Mouse (Mus musculus) erythroid progenitor cell, adult 5-6 weeks (primary cell): ENCODE results near the gene Mfsd10. TPM values are rescaled to one million over a fixed set of nuclear protein-coding genes. Genes with fewer than 3 reads are reported as not detected.
A peak's percentile ranks its signal among the peaks of the same experiment; 100 is the strongest.

Experiments
- ATAC-seq: replicated peaks from 2 replicates; pipeline ENCODE4 v1.8.0; 2016; ENCODE audit warnings: moderate number of reproducible peaks, mild to moderate bottlenecking, moderate TSS enrichment, inconsistent platforms; ENCODE audit not compliant: poor library complexity, low FRiP score, severe bottlenecking
- total RNA-seq, 2 experiments: library from RNA; stranded (forward) in 1 of 2; stranded (reverse) in 1 of 2; fragments of 150-400 nt in 1 of 2; fragments of 186-747, 209-891 nt in 1 of 2; gene quantifications; 2 replicates each; pipeline versions ENCODE4 v1.2.3 to v1.2.4; 2015 to 2017; ENCODE audit warnings: low replicate concordance in 2 of 2

Mfsd10 gene
- total RNA-seq (2015; ENCODE audit: low replicate concordance) (24.9 and 32.7 TPM in 2 replicates), total RNA-seq (2017; ENCODE audit: low replicate concordance) (11.7 and 13.5 TPM in 2 replicates)

DNA sequence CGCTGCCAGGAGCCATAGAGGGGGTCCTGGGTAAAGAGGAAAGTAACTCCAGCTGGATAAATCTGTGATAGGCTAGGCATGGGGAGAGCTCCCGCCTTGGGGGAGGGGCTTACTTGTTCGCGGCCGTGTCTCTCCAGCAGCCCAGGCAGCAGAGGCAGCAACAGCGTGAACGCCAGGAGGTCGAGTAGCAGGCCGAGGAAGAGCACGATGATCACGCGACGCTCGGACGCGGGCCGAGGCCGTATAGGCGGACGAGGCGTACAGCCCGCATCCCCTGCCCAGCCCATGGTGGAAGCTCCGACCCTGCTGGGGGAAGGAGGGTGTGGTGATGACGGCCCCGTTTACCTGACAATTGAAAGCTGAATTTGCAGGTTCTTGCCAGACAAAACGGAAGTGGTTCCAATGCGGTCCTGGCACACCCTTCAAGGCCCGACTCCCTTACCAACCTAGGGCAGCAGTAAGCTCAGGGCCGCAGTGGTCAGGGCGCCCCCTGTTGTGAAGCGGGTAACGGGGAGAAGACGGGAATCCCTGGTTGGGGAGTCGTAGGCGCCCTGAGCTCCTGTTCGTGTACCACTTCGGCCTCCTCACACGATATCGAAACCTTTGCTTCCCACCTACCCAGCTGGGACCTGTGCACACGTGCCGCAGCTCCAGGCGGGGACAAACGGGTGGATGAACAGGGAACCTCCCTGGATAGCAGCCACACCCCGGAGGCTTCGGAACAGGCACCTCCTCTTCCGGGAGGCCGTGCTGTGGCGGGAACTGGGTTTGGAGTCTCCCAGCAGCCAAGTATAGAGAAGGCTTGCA lies at the start of gene Mfsd10:
TSS of gene Mfsd10 (minus strand) at position 732 of the 807 bp plus-strand sequence.
- ATAC-seq = peak; percentile 86

DNA sequence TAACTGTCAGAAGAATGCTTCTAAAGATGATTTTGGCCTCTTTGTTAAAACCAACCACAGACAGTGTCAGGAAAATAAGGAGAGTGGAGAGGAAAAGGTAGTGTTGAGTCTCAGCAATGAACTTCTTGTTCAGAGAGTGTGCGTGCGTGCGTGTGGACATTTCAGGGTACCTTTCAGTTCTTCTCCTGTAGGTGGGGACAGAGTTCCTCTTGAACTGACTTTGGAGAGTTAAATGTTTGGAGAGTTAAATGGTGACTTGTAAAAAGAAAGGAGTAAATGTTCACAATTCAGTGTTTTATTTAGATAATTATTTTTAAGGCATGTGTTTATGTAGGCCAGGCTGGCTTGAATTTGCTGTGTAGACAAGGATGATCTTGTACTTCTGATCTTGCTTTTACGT lies 33.3 kb upstream of the Mfsd10 start:
- ATAC-seq = no peak

DNA sequence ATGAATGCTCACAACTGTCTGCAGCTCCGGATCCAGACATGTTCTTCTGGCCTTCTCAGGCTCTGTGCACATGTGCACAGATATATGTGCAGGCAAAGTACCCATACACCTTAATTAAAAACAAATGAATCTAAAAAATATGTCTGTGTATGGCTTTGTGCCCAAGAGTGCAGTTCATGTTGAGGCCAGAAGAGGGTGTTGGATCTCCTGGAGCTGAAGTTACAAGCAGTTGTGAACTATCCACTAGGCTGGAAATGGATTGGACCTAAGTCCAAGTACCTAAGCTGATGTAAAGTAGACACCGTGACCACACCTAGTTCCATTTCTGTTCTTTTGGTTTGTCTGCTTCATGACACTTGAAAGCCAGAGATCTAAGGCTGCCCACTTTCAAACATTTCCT lies 32.5 kb upstream of the Mfsd10 start:
- no peak; the same call in 1 of the 2 replicates for ATAC-seq

DNA sequence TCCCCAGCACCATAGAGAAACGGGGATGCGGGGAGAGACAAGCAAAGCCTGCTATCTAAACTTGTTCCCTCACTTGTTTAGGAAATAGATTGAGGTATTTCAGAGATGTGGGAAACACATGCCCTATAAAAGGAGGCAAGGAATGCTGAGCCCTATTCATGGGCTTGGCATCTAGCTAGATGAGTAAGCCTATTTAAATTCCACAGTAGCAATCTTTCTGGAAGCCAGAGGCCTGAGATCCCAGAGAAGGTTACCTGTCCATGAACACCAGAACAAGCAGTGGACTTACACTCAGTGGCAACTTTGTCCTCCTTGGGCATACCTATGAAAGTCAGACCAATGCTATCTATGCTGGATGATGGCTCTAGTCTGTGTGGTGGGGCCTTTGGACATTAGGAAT lies 26.2 kb upstream of the Mfsd10 start:
- no peak for ATAC-seq

DNA sequence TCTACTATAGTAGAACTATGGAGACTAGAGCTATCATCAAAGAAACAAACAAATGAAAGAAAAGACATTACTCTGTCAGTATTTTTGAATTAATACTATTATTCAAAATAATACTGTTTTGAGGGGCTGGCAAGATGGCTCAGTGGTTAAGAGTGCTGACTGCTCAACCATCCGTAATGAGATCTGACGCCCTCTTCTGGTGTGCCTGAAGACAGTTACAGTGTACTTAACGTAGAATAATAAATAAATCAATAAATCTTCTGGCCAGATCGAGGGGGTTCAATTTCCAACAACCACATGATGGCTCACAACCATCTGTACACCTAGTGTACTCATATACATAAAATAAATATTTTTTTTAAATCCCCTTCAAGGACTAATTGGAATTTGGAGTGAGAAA lies 24.9 kb upstream of the Mfsd10 start:
- ATAC-seq = no peak

DNA sequence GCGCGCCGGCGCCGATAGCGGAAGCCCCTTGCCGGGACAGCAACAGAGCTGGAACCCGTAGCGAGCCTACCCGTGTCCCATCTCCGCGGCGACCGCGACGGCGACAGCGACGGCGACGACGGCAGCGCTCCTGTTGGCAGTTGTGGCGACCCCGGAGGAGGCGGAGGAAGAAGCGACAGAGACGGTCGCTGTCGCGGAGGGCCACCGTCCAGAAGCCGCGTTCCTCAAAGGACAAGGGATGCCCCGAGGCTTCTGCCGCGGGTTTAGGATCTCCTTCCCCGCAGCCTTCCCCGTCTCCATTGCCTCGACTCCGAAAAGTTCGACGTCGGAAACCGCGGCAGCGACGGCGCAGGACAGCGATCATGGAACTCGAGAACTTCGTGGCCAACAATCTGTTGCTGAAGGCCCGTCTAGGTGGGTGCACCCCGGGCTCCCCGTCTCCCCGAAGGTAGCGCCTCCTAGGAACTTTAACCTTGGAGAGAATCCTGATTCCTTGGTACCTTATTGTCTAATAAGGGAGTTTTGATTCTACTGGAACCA lies 23.6 kb upstream of the Mfsd10 start:
- ATAC-seq = peak; percentile 18

DNA sequence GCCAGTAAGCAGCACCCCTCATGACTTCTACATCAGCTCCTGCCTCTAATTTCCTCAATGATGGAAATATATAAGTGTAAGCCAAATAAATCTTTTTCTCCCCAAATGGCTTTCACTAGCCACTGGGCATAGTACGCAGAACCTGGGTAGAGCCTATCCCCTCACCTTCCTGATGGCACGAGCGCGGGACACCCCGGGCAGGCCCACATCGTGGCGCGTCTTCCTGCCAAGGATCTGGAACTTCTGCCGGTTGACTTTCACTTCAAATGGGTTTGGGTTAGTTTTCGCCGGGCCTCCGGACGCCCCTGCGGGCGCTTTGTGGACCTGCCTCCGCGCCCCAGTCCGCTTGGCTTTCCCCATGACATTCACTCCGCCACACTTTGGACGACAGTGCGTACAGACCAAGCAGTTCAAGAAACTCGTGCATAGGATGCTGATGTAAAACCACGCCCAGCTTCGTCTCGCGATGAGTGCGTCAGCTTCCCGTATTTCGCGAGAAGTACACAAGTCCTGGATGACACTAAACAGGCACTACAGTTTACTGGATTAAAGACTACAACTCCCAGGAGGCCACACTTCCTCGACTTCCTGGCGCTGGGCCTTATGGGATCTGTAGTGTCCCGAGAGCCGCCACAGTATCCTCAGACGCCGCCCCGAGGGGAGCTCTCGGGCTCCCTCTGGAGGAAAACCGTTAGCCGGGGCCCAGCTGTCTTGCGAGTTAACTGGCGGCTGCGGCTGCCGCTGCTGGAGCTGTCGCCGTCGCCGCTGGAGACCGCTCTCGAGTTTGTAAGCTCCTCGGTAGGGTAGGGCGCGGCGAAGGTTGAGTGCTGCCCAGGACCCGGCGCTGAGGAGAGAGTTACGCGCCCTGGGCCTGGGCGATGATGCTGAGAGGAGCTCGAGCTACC lies 22.9 kb upstream of the Mfsd10 start, which contains the start of the genes Nop14 and Grk4:
TSS of gene Nop14 (minus strand) at position 463 of the 905 bp plus-strand sequence.
TSS of gene Grk4 (plus strand) at position 694 of the 905 bp plus-strand sequence.
- peak; percentile 94 for ATAC-seq

DNA sequence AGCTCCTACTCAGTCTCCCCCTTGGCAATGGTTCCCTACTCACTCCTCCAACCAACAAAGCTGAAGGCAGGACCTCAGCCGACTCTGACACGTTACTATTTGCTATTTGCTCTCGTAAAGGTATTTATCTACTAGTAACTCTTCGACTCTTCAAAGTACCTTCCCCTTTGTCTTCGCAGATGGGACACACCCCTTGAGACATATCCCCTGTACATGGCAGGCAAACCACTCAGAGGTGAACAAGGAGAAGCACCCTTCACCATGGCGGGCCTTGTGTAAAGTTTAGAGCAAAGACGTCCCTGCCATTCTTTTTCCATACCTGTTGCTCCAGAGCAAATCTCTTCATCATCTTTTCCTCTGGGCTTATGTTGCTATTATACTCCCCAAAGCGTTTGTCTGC lies 20.5 kb upstream of the Mfsd10 start:
- ATAC-seq = no peak

DNA sequence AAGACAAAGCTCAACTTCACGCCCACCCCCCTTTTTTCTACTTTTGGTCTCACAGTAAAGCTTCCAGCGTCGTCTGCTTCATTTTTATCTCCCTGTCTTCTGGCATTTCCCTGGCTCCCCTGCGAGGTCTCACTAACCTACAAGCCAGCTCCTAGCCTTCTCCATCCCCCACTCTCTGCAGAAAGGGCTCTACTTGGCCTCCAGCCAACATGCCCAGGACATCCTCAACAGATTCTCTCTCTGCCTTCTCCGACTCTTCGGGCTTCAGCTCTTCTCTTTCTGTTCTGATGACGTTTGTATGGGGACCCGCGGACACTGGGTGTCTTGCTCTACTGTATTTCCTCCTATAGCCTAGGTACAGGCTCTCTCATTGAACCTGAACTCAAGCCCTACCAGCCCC lies 17.9 kb upstream of the Mfsd10 start:
- ATAC-seq = no peak

DNA sequence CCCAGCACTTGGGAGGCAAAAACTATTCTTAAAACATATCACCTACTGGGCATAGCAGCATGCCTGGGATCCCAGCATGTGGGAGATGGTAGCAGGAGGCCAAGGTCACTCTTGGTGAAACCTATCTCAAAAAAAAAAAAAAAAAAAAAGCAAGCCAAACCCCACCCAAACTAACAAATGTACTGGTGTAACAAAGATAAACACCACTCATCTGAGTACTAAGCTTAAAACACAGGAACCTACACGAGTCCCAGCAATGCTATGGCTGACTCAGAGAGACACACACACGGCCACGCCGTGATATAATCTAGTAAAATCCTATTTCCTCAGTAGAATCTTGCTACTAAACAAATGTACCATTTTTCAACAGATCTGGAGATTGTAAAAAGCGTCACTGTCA lies 15.9 kb upstream of the Mfsd10 start:
- 0 out of 2 replicates have a peak, but pooled peaks have one; percentile 41 for ATAC-seq

DNA sequence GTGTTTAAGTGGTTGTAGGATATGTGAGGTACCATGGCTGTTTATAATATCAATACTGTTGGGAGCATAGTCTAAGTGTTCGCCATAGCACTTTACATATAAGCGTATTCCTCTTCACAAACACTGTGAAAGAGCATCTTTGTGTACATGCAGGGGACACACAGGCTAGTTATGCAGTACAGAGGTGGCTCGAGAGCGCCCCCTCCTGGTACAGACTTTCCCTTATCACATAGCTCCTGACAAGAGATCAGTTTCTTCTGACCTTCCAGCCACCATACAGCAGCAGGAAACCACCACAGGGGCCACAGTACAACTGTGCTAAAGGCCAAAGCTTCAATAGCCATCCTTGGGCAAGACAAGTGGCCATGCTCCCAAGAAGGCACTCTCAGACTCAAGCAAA lies 10.6 kb upstream of the Mfsd10 start:
- ATAC-seq = peak; percentile 73

DNA sequence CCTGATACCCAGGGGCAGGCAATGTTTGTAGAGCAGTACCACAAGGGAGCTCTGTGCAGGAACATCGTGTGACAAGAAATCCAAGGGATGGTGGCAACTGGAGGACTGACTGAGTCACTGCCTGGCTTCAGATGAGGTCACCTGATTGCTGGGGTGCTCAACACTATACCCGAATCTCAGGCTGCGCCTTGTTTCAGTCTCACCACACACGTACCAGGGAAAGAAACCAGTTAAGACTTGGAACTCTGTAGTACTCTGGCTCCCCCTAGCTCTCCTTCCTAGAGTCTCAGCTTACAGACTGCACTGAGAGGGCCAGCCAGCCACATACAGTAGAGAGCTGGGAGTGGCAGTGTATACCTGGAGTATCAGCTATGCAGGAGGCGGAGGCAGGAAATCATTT lies 5.9 kb upstream of the Mfsd10 start:
- peak; percentile 82 for ATAC-seq

DNA sequence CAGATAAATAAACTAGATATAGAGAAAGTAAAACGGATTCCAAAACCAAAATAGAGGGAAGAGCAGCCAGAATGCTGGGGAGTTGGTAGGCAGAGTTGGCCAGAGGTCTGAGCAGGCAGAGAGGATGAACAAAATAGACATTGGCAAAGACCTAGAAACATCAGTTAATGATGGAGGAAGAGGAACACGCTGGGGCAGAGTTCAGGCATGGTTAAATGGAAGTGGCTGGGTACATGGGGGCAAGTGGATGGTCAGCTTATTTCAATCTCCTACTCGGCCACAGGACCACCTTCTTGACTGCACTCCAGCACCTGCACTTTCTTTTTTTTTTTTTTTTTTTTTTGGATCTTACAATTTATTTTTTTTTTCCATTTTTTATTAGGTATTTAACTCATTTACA lies 5.0 kb upstream of the Mfsd10 start:
- no peak for ATAC-seq

DNA sequence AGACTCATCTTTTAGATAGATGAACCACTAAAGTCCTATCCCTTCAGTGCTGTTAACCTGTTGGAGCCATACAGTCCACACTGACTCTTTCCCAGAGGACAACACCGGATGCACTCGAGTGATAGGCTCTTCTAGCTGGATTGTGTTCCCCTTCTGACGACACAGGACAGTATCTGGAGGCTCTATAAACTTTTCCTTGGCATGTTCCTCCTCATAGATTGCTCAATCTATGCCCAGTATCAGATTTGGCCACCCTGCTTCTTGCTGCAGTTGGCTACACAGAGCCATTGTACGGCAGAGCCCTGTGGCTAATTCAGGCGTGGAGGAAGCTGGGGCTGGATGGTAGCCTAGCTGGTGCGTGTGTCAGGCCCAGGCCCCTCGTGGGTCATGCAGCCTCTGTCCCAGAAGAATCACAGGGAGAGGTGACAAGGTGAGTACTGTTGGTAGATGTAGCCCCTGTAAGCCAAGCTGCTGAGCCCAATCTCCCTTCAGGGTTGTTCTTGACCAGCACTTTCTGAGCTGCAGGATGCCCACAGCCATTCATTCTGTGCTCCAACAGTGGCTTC lies 662 bp upstream of the Mfsd10 start:
- ATAC-seq = no peak

DNA sequence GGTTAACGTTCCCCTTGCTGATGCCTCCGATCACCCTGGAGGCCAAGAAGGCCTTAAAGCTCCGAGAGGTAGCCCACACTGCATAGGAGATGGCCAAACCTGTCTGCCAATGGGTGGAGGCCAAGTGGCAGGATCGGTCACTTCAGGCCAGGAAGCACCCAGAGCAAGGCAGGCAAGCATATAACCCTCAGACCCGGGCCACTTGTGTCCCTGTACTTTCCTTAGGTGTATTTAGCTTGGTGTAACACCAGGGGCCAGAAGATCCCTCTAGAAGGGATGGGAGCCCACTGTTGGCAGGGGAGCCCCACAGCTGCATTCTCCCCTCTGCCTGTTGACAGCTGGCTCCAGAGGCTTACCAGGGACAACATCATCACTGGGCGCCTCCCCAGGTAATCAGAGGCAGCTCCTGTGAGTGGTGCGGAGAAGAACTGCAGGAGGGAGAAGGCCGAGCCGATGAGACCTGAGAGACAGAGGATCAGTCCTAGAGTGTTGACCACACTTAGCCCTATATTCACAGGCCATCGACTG lies 1.3 kb downstream of the Mfsd10 start:
- no peak for ATAC-seq

DNA sequence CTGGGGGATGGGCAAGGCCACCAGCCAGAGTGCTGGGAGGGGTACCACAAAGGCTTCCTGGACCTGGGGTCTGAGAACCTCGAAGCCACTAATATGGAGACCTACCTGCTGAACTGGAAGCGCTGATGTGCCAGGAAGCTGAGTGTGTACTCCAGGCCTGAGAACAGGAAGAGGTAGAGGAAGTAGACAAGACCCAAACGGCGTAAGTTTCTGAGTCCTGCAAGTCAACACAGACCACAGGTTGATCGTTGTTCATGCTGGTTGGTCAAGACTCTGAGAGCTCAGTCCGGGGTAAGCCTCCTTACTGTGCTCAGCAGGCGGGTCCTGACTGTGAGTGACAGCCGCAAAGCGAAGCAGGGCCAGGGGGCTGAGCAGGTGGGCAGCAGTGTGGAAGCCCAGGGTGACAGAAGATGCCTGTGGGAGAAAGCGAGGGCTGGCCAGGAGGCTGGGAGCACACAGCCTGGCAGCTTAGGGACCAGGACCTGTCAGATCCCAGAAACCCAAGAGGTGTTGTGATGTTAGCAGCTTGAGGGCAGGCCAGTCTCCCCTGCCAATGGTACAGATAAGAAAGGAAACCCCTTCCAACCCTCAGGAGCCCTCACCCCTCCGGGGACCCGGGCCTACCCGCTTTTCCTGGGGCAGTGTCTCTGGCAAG lies 2.1 kb downstream of the Mfsd10 start:
- ATAC-seq = no peak

DNA sequence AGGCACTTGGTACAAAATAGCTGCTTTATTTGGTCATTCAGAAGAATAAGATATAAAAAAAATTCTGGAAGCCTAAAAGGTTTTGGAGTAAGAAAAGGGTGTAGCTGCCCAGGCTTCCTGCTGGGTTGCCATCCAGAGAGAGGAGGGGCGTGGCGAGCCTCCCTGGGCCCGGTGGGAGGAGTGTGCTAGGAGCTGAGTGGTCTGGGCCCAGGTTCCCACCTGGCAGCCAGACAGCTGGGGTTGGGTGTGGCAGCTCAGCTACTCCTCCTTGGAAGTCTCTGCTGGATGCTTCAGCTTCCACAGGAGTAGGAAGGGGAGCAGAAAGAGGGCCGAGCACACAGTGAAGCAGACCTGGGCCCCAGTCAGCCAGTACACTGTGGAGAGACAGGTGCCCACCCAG lies 3.4 kb downstream of the Mfsd10 start:
- no peak for ATAC-seq

DNA sequence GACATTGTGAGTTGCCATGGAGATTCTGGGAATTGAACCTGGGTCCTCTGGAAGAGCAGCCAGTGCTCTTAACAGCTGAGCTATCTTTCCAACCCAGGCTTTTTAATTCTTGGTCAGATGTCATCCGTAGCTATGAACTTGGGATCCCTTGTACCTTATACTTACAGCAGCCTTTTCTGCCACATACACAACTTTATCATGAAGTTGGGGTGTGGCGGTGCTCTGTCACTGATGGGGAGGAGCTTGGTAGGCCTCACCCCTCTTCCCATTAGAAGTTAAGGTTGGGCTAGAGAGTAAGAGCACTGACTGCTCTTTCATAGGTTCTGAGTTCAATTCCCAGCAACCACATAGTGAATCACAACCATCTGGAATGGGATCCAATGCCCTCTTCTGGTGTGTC lies 4.0 kb downstream of the Mfsd10 start:
- ATAC-seq = peak; percentile 56

DNA sequence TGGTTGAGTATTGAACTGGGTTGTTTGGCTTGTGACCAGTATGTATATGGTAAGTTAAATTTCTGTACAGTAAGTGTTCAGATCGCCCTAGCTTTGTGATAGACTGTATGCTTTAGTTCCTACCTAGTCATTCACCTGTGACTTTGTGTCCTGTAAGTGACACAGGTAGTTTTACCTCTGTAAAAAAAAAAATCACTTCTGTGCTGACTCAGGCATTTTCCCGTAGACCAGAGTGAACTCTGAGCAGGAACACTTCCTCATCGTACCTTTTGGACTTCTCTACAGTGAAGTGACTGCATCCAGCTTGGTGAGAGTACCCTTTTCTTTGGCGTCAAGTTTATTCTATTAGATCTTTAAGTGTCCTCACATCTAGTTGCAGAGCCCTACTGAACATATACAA lies 27.0 kb downstream of the Mfsd10 start:
- ATAC-seq = no peak
